Mouse (Mus musculus): ENCODE measurements around the gene H2al1m.
A peak's percentile ranks its signal among the peaks of the same experiment; 100 is the strongest.

H2al1m gene

GRCm38 (mm10) chrX:9332366-9332962, 48.9 kb downstream of the H2al1m start:
- DNase-seq = peak; percentile 10

DNA sequence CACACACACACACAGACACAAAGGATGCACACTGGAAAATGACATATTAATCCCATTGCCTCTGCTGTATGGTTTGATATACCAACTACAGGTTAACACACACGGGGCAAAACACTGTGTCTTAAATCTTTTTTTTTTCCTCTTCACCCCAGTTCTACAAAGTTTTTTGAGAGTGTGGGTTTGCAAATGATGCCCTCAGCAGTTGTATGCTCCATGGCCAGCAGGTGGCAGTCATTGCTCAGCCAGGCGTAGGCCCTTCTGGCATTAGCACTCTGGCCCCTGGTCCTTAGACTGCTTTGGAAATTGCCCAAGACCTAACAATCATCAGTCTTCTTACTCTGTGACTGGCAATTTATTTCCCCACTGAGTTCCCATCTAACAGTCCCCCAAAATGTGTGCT, 49.5 kb downstream of the H2al1m start:
- DNase-seq = peak; percentile 77

Measured in lung, postnatal 36 days (tissue).